Mouse (Mus musculus) frontal cortex, postnatal 10 days (tissue): ENCODE measurements around the gene Tbc1d2.
A peak's percentile ranks its signal among the peaks of the same experiment; 100 is the strongest.
"Not testable (repeated sequence)": the region's sequence is repeated elsewhere in the genome, so short reads cannot be mapped to it uniquely, and the experiment has no call there.

ENCODE experiments used
- DNase-seq, 2 experiments: peaks; one replicate each; pipeline ENCODE4 v3.0.0; 2022; ENCODE audit warnings: low spot score in 2 of 2, mixed read lengths in 1 of 2

Gene Tbc1d2

GRCm38 (mm10) chr4:46601844-46602423 is 48.1 kb downstream of the Tbc1d2 start, which contains the start of gene Coro2a:
TSS of gene Coro2a (minus strand) at chr4:46602202.
- peak; percentile 63 to 82 for DNase-seq

GRCm38 (mm10) chr4:46601258-46601843 is 48.7 kb downstream of the Tbc1d2 start:
- DNase-seq, result no peak

DNA sequence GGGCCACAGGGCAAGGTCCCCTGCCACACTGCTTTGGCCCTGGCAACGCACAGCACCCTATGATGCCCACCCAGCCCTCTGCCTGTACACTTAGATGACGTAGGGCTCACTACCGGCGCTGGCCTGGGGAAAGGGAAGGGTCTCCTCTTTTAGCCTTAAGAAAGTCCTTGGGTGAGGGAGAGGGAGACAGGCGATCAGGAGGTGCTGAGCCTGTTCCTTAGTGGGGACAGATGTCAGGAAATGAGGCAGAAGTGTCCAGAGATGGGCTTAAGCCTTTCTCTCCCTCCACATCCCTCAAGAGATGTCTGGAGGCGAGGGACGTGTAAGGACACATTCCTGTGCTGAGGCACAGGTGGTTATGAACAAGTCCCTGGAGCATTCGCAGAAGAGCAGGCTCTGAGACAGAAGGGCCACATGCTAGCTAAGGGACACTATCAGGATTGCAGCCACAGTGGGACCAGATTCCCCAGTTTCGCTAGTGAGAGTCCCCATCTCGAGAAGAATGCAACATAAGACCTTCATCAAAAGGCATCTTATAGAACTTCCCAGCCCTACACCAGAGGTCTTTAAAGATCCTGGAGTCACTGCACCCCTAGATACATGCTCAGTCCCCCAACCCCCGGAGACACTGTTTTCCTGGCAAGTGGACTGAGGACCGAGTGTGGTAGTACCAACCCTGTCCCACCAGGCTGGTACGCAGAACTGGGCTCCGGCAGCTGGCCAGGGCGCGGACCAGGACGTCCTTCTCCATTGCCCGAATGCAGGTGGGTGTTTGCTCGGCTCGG is 49.3 kb downstream of the Tbc1d2 start:
- DNase-seq, result no peak

GRCm38 (mm10) chr4:46599609-46600008 is 50.4 kb downstream of the Tbc1d2 start:
- not testable (repeated sequence) for DNase-seq

DNA sequence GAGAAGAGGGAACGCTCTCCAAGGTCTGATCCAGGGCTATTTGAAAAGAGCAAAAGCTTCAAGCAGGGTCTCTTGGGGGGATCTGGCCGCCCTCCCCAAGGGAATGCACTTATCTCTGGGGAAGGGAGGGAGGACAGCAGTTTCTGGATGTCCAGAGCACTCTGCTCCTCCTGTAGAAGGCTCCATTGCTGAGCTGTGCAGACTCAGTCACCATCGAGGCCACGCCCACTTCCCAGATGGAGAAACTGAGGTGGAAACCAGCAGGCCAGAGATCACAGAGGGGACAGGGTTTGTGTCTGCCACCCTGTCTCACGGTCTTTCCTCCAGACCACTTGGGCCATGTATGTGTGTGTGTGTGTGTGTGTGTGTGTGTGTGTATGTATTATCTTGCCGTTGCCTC is 51.0 kb downstream of the Tbc1d2 start:
- no peak for DNase-seq

DNA sequence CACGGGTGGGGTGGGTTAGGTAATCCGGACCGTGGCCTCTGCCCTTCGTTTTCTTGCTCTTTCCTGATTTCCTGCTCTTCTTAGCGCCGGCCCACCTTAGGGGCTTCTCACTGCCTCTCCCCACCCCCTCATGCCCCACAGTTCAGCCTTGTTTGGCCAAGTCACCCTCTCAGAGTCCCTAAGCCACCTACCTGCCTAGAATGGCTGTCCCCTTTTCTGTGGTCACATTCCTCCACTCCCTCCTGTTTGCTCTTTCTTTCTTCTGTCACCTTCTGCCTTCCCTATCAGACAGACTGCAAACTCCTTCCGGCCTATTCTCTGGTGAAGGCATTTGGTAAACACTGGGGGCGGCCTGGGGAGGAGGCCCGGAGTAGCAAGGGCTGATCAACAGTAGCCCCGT is 51.9 kb downstream of the Tbc1d2 start:
- no peak for DNase-seq

DNA sequence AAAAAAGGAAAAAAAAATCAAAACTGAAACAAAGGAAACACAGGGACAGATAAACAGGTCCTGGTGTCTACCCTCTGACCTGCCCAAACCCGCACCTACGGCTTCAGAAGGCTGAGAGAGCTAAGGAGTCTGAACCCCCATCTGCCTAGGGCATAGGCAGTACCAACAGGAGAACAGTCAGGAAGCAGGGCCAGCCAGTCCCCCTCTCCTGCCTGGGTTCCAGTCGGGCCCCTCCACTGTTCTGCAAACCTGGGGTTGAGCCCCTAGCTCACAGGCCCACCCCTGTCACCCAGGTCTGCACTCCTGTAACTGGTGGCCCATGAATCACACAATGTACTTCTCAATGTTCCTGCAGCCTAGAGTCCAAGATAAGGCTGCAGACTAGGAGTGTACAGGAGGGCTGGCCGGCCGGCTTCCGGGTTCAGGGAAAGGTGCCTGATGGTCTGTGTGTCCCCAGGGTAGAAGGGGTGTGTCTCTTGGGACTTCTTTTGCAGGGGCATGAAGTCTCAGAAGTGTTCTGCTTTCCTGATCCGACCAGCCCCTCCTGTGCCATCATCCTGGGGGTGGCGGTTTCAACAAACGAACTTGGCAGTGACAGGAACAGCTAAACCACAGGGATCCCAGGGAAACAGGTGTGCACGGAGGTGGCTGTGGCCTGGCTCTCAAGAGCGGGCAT is 52.6 kb downstream of the Tbc1d2 start:
- no peak for DNase-seq

GRCm38 (mm10) chr4:46596398-46596797 is 53.6 kb downstream of the Tbc1d2 start:
- DNase-seq, result peak in 1 of 2 experiments; percentile 4

DNA sequence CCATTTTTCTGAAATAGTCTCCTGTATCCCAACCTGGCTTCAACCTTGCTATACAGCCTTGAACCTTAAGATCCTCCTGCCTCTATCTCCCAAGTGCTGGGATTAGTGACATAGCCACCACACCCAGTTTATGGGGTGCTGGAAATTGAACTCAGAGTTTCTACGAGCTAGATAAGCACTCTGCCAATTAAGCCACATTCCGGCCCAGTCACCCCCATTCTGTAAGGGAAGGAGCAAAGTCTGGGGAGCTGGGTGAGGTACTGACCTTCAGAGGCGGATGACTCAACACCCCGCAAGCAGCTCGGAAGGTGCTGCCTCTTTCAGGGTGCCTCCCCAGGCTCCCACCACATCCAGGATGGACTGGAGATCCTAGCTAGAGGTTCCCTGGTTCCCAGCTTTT is 55.9 kb downstream of the Tbc1d2 start:
- DNase-seq, result no peak

GRCm38 (mm10) chr4:46593472-46593871 is 56.5 kb downstream of the Tbc1d2 start:
- DNase-seq, result peak in 1 of 2 experiments; percentile 2

DNA sequence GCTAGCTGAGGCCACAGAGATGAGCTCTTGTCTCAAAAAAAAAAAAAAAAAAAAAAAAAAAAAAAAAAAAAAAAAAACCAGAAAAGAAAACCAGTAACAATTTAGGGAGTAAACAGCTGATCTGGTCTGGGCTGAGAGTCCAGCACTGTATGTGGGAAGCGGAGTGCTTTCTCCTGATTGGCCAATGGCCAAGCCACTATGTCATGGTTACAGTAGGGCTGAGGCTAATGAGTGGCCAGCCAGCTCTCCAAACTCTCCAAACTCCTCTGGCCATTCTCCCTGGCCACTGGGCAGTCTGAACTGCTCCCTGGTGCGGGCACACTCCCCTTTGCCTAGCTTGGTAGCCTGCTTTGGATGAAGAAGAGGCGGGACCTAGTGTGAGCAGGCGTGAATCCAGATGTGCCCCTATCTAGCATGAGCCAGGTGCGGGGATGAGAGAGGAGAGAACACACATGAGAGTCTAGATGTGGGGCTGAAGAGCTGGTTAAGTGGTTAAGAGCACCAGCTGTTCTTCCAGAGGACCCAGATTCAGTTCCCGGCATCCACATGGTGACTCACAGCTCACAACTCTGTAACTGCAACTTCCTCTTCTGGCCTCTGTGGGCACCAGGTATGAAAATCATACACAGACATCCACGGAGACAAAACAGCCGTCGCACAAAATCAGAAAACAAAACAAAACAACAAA is 58.0 kb downstream of the Tbc1d2 start:
- no peak for DNase-seq

- DNase-seq, result no peak
Measured at GRCm38 (mm10) chr4:46590810-46591209, 59.2 kb downstream of the Tbc1d2 start.

- DNase-seq, result no peak
Measured at GRCm38 (mm10) chr4:46589946-46590684, 59.9 kb downstream of the Tbc1d2 start.

GRCm38 (mm10) chr4:46589151-46589550 is 60.9 kb downstream of the Tbc1d2 start:
- DNase-seq, result no peak

DNA sequence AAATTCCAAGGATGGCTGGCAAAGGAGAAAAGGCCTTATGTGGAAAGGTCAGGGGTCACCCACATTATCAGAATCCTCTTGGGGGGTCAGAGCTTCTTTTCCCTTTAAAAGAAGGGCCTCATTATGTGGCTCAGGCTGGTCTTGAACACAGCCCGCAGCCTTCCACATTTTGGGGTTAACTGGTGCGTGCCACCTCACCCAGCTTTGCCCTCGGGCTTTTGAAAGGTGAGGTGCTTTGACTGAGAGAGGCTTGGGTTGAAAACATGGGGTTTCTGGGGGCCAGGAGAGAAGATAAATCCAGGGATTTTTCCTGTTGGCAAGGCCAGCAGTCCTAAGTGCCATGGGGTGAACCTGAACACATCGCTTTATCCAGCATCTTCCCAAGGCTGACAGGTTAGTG is 63.5 kb downstream of the Tbc1d2 start:
- no peak for DNase-seq

DNA sequence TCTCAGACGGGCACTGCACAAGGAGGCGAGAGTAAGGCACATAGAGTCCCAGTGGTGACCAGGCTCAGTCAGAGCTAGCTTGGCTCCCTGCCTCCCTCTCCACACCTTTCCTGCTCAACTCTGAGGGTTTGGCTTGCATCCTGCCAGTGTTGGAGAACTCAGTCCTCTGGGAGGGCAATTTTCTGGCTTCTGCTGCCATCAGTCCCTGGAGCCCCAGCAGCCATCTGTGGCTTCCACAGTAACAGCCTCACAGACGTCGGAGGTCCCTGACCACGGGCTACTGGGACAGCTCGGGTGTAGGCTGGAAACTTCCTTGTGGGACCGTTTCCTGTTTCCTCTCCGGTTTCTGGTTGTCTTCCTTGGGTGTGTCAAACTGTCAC is 64.2 kb downstream of the Tbc1d2 start:
- no peak for DNase-seq

DNA sequence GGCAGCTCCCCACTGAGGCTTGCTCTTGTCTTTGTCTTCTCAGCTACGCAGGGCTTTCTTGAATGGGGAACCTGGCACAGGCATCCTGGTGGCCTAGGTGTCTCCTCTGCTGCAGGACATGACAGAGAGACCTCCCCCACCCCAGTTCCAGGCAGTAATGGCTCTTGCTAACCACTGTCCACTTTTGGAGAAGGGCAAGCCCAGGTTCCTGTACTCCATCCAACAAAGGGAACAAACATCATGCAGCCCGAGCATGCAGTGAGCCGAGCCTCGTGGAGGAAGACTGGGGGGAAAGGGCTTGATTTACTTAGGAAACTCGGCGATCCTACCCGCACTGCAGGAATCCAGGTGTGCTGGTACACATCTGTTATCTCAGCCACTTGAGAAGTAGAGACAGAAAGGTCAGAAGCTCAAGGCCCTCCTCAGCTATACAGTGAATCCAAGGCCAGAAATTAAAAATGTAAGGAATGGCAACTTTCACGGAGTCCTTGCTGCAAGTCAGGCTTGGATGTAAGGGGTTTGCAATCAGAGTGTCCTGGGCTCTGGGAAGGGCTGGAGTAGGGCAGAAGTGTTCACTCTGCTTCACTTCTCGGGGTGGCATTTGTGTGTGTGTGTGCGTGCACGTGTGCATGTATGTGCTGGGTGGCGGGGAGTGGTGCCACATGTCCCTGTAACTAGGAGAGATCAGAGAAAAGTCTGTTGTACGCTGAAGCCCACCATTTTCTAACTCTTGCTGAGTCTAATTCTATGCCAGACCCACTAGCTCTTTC is 64.8 kb downstream of the Tbc1d2 start:
- no peak for DNase-seq

GRCm38 (mm10) chr4:46584536-46584935 is 65.5 kb downstream of the Tbc1d2 start:
- not testable (repeated sequence) for DNase-seq

GRCm38 (mm10) chr4:46584084-46584483 is 65.9 kb downstream of the Tbc1d2 start:
- DNase-seq, result not testable (repeated sequence)

DNA sequence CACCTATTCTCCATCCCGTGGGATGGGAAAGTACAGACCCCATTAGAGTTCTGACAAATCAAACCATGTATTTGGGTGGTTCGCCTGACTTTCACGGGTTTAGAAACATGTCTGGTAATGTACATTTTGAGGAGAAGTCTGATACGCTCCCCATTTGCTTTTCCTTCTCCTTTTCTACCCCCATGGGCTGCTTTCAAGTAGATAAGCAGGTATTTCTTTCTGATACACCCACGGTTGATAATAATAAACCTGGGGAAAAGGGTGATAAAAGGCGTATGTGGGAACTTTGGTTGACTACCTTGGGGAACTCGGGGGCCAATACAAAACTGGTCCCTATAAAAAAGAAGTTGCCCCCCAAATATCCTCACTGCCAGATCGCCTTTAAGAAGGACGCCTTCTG is 68.0 kb downstream of the Tbc1d2 start:
- not testable (repeated sequence) for DNase-seq
